ENCODE assay signal across 8 mouse cellular contexts in the genomic region with DNA sequence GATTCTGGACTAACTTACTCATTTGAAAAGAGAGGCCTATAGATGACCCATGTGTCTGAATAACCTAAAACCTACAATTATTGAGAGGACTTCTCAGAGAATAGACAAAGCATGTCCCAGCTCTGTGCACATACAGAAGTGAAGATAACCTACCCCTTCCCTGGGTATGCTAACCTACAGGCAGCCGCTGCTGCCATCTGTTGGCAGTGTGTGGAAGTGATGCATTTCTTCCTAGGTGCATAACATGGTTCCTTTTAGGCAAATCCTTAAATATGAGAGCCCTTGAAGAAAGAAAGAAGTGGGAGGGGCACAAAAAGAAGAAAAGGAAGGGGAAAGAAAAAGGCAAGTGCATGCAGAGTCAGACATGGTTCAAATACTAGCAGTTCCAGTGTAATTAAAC. TPM values are rescaled to one million over a fixed set of nuclear protein-coding genes. Genes with fewer than 3 reads are reported as not detected.
DNase-seq lines count a peak whose midpoint lies in the region; ATAC-seq and TF ChIP-seq lines count a peak whose summit lies in the region.

No protein-coding gene starts in this region.

- H3K27me3 ChIP-seq in neural tube, embryonic 15.5 days (replicated peaks) = no peaks in the 10 kb centered on the region
- no peaks in the 10 kb centered on the region for H3K27me3 ChIP-seq in neural tube, embryonic 11.5 days (ENCODE audit: control insufficient read depth, insufficient read depth, low read length)

- DNase-seq in neural tube, embryonic 10.5 days (ENCODE audit: extremely low spot score, low spot score) = peak; percentile 42
- DNase-seq in T-cell, adult 2 months (ENCODE audit: low spot score) = peak; percentile 57
- peak; percentile 37 to 62 for DNase-seq in heart, postnatal 10 days
- DNase-seq in left cerebral cortex, adult 2 months (ENCODE audit: extremely low spot score in 1 of 2, low spot score in 2 of 2) = peak; percentile 54 to 69
- peak; percentile 45 for DNase-seq in neural tube, embryonic 11.5 days (ENCODE audit: low spot score)

- intact Hi-C loops in heart, postnatal 10 days (cut with DNase I) = no loop called here
- intact Hi-C loops in left cerebral cortex, adult 2 months (cut with DNase I) = loop anchor here (1.0 to 2.0 kb wide), 2 partner anchors 52 to 144 kb away; no protein-coding TSS in a partner anchor

- WGBS in neural tube, embryonic 15.5 days = 13% methylated on average over 1 of the region's 1 CpGs
- WGBS in neural tube, embryonic 11.5 days = 15% methylated on average over 1 of the region's 1 CpGs

- H3K4me1 ChIP-seq in neural tube, embryonic 15.5 days = no peaks in the 10 kb centered on the region
- H3K4me1 ChIP-seq in cortical plate, adult 2 months (ENCODE audit: control insufficient read depth, insufficient read depth, low read length) = no peaks in the 10 kb centered on the region
- no peaks in the 10 kb centered on the region for H3K4me1 ChIP-seq in neural tube, embryonic 11.5 days (ENCODE audit: control insufficient read depth, insufficient read depth, low read length)

- no peaks in the 10 kb centered on the region for H3K9me3 ChIP-seq in neural tube, embryonic 15.5 days (replicated peaks)
- H3K9me3 ChIP-seq in neural tube, embryonic 11.5 days (ENCODE audit: control insufficient read depth, low read length) = no peaks in the 10 kb centered on the region

- H3K4me2 ChIP-seq in neural tube, embryonic 15.5 days = no peak overlapping the region
- H3K4me2 ChIP-seq in neural tube, embryonic 11.5 days (ENCODE audit: low read depth) = no peak overlapping the region

- no peak overlapping the region for H3K4me3 ChIP-seq in neural tube, embryonic 15.5 days (replicated peaks)
- no peak overlapping the region for H3K4me3 ChIP-seq in cortical plate, adult 2 months (ENCODE audit: insufficient read depth, low read length)
- H3K4me3 ChIP-seq in left cerebral cortex, adult 2 months = no peak overlapping the region
- H3K4me3 ChIP-seq in neural tube, embryonic 11.5 days (ENCODE audit: low read depth, low read length) = no peak overlapping the region

- no peak for TF ChIP-seq POLR2A in cortical plate, adult 2 months (IDR thresholded peaks at IDR 0.05; ENCODE audit: extremely low read depth, insufficient read depth, low read length)

- no peaks in the 10 kb centered on the region for H3K36me3 ChIP-seq in neural tube, embryonic 15.5 days
- no peaks in the 10 kb centered on the region for H3K36me3 ChIP-seq in neural tube, embryonic 11.5 days (ENCODE audit: control insufficient read depth, insufficient read depth, low read length)

- H3K27ac ChIP-seq in neural tube, embryonic 15.5 days (replicated peaks) = no peak overlapping the region
- H3K27ac ChIP-seq in cortical plate, adult 2 months (ENCODE audit: insufficient read depth, low read length) = no peak overlapping the region
- H3K27ac ChIP-seq in left cerebral cortex, adult 2 months = no peak overlapping the region
- H3K27ac ChIP-seq in neural tube, embryonic 11.5 days (ENCODE audit: low read depth, low read length) = no peak overlapping the region

- TF ChIP-seq CTCF in cortical plate, adult 2 months (IDR thresholded peaks at IDR 0.05; ENCODE audit: extremely low read depth, insufficient read depth, low read length) = peak; percentile 94
- TF ChIP-seq CTCF in left cerebral cortex, adult 2 months (IDR thresholded peaks at IDR 0.05) = peak; percentile 96

- ATAC-seq in neural tube, embryonic 15.5 days (ENCODE audit: low FRiP score) = no peak
- no peak for ATAC-seq in neural tube, embryonic 11.5 days (ENCODE audit: insufficient read depth, low FRiP score, low TSS enrichment)
- no peak for ATAC-seq in erythroblast, adult 5-6 weeks (replicated peaks; ENCODE audit: low FRiP score, poor library complexity, severe bottlenecking)

- no peak overlapping the region for H3K9ac ChIP-seq in neural tube, embryonic 15.5 days (replicated peaks)
- H3K9ac ChIP-seq in neural tube, embryonic 11.5 days (ENCODE audit: low read length) = no peak overlapping the region

RNA-seq across cellular contexts. Expression of a gene that starts 38.8 kb away (rescaled TPM):
- not detected in 2 replicates for polyA plus RNA-seq in neural tube, embryonic 15.5 days (2015; fragmentation: Nextera tagmentation; extraction: Ambion mirVana)
- 0.08 TPM in 1 of 2 replicates, not detected in the other for polyA plus RNA-seq in cortical plate, adult 2 months (2012; rRNA removed)
- not detected for total RNA-seq in heart, postnatal 10 days (2021)
- under 1 TPM in 1 of 2 experiments, not detected in 1; 0.14 TPM for total RNA-seq in left cerebral cortex, adult 2 months (2021)
- polyA plus RNA-seq in neural tube, embryonic 11.5 days (2014; fragmentation: Nextera tagmentation; extraction: Ambion mirVana) = not detected in 2 replicates
- not detected in 2 replicates for total RNA-seq in erythroblast, adult 5-6 weeks (2015; ENCODE audit: low replicate concordance)
- not detected in 2 replicates for total RNA-seq in erythroblast, adult 5-6 weeks (2017; ENCODE audit: low replicate concordance)

RNA-seq across cellular contexts. Expression of a gene that starts 41.1 kb away (rescaled TPM):
- 4.4 and 4.7 TPM in 2 replicates for polyA plus RNA-seq in neural tube, embryonic 15.5 days (2015; fragmentation: Nextera tagmentation; extraction: Ambion mirVana)
- 1.7 and 2.1 TPM in 2 replicates for polyA plus RNA-seq in cortical plate, adult 2 months (2012; rRNA removed)
- total RNA-seq in heart, postnatal 10 days (2021) = 1 to 10 TPM; 1.2 to 1.7 TPM
- total RNA-seq in left cerebral cortex, adult 2 months (2021) = 1 to 10 TPM; 5.5 to 6.0 TPM
- 7.6 and 9.0 TPM in 2 replicates for polyA plus RNA-seq in neural tube, embryonic 11.5 days (2014; fragmentation: Nextera tagmentation; extraction: Ambion mirVana)
- total RNA-seq in erythroblast, adult 5-6 weeks (2015; ENCODE audit: low replicate concordance) = 0.77 TPM in 1 of 2 replicates, not detected in the other
- 0.56 and 0.68 TPM in 2 replicates for total RNA-seq in erythroblast, adult 5-6 weeks (2017; ENCODE audit: low replicate concordance)

RNA-seq across cellular contexts. Expression of a gene that starts 41.3 kb away (rescaled TPM):
- polyA plus RNA-seq in neural tube, embryonic 15.5 days (2015; fragmentation: Nextera tagmentation; extraction: Ambion mirVana) = 3.3 and 3.6 TPM in 2 replicates
- 11.6 and 13.1 TPM in 2 replicates for polyA plus RNA-seq in cortical plate, adult 2 months (2012; rRNA removed)
- under 1 TPM; 0.57 to 0.93 TPM for total RNA-seq in heart, postnatal 10 days (2021)
- 10 to 100 TPM in 1 of 2 experiments, 1 to 10 TPM in 1; 9.3 to 11.6 TPM for total RNA-seq in left cerebral cortex, adult 2 months (2021)
- 1.3 and 2.1 TPM in 2 replicates for polyA plus RNA-seq in neural tube, embryonic 11.5 days (2014; fragmentation: Nextera tagmentation; extraction: Ambion mirVana)
- total RNA-seq in erythroblast, adult 5-6 weeks (2015; ENCODE audit: low replicate concordance) = 1.3 TPM in 1 of 2 replicates, not detected in the other
- 0.98 and 3.8 TPM in 2 replicates for total RNA-seq in erythroblast, adult 5-6 weeks (2017; ENCODE audit: low replicate concordance)
